In the genomic region with DNA sequence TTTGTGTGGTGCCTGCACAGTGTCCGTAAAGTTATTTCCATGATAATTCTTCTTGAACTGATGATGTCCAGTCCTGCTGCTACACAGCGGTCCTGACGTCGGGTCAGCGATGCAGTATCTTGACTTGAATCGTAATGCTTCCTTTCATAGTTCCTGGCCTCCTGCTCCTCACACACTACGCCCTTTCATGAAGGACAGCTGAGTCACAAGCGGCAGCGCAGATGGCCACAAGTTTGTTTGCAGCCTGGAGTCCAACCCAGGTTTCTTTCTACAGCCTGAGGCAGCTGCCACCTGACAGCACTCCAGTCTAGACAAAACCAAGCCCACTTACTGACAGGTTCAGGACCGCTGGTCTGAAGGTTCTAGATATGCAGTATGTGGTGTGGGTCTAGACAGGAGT, we compare ENCODE assay signal across 21 mouse cellular contexts. TPM values are rescaled to one million over a fixed set of nuclear protein-coding genes. Genes with fewer than 3 reads are reported as not detected.
DNase-seq lines count a peak whose midpoint lies in the region; ATAC-seq lines count a peak whose summit lies in the region.
"Had no signal": no experiment of that assay in that cellular context is flagged by ENCODE, and none has a peak within 500 bp of the region (broad histone marks: within the 10 kb centered on the region; RNA-seq: fewer than 3 reads in every experiment).

No protein-coding gene starts in this region.

- peak; percentile 65 for ATAC-seq in frontal cortex, adult (ENCODE audit: low TSS enrichment)
- no peak for ATAC-seq in heart, embryonic 14.5 days (ENCODE audit: insufficient number of reproducible peaks, insufficient read depth, low FRiP score, low read depth)
- no peak for ATAC-seq in heart, embryonic 11.5 days (replicated peaks; ENCODE audit: insufficient number of reproducible peaks, low FRiP score, low TSS enrichment)
- ATAC-seq: CD4-positive, CD25-positive, alpha-beta regulatory T cell, adult 4 months; forebrain, embryonic 13.5 days; forebrain, postnatal 0 days; hindbrain, embryonic 16.5 days had no signal

- H3K27ac ChIP-seq in heart, embryonic 14.5 days (replicated peaks in 1 of 2; ENCODE audit: control insufficient read depth in 1 of 2, insufficient read depth in 1 of 2, low read depth in 2 of 2, low read length in 2 of 2) = no peak overlapping the region
- H3K27ac ChIP-seq in heart, embryonic 11.5 days (ENCODE audit: low read depth, low read length) = no peak overlapping the region
- H3K27ac ChIP-seq: embryonic facial prominence, embryonic 13.5 days; forebrain, embryonic 13.5 days; heart, embryonic 15.5 days had no signal

- H3K9ac ChIP-seq in heart, embryonic 14.5 days (ENCODE audit: low read length) = no peak overlapping the region
- H3K9ac ChIP-seq in heart, embryonic 11.5 days (ENCODE audit: low read depth, low read length) = no peak overlapping the region
- H3K9ac ChIP-seq: embryonic facial prominence, embryonic 13.5 days; forebrain, embryonic 13.5 days; forebrain, postnatal 0 days; heart, embryonic 15.5 days had no signal

- H3K4me3 ChIP-seq in heart, embryonic 14.5 days (ENCODE audit: control insufficient read depth in 1 of 2, insufficient read depth in 1 of 2, low read depth in 1 of 2, low read length in 2 of 2) = no peak overlapping the region
- no peak overlapping the region for H3K4me3 ChIP-seq in heart, embryonic 11.5 days (ENCODE audit: low read depth, low read length)
- H3K4me3 ChIP-seq: embryonic facial prominence, embryonic 13.5 days; forebrain, embryonic 13.5 days; heart, embryonic 15.5 days had no signal

- 49% methylated on average over 10 of the region's 10 CpGs for WGBS in heart, embryonic 14.5 days
- WGBS in heart, embryonic 11.5 days (ENCODE audit: insufficient replicate concordance) = 60% methylated on average over 10 of the region's 10 CpGs

- no peaks in the 10 kb centered on the region; the same call in 1 of the 2 replicates for H3K9me3 ChIP-seq in heart, embryonic 14.5 days (ENCODE audit: control insufficient read depth, low read length)
- no peaks in the 10 kb centered on the region for H3K9me3 ChIP-seq in heart, embryonic 11.5 days (replicated peaks; ENCODE audit: control insufficient read depth, low read length)
- H3K9me3 ChIP-seq: embryonic facial prominence, embryonic 13.5 days; forebrain, embryonic 13.5 days; G1E; heart, embryonic 15.5 days had no signal

- H3K36me3 ChIP-seq in heart, embryonic 14.5 days (ENCODE audit: control insufficient read depth, insufficient read depth, low read length) = no peaks in the 10 kb centered on the region
- H3K36me3 ChIP-seq in heart, embryonic 11.5 days (ENCODE audit: control insufficient read depth, insufficient read depth, low read length) = no peaks in the 10 kb centered on the region
- H3K36me3 ChIP-seq: embryonic facial prominence, embryonic 13.5 days; G1E; heart, embryonic 15.5 days had no signal

- H3K4me2 ChIP-seq in heart, embryonic 14.5 days (ENCODE audit: low read length) = peak overlapping the region; percentile 14; the same call in 1 of the 2 replicates
- no peak overlapping the region for H3K4me2 ChIP-seq in heart, embryonic 11.5 days
- H3K4me2 ChIP-seq: embryonic facial prominence, embryonic 13.5 days; forebrain, embryonic 13.5 days; heart, embryonic 15.5 days had no signal

- H3K4me1 ChIP-seq in heart, embryonic 14.5 days (ENCODE audit: control insufficient read depth in 2 of 2, insufficient read depth in 2 of 2, low read length in 2 of 2) = peaks cover 7% of the 10 kb centered on the region in 2 experiments
- no peaks in the 10 kb centered on the region; the same call in 1 of the 2 replicates for H3K4me1 ChIP-seq in heart, embryonic 11.5 days (ENCODE audit: control insufficient read depth, insufficient read depth, low read length)
- H3K4me1 ChIP-seq: embryonic facial prominence, embryonic 13.5 days had no signal

- DNase-seq in frontal cortex, postnatal 14 days (ENCODE audit: low spot score in 2 of 2) = no peak
- peak; percentile 33 to 44 for DNase-seq in right cerebral cortex, postnatal 10 days (ENCODE audit: low spot score in 2 of 2)
- no peak for DNase-seq in right cerebral cortex, postnatal 4 days
- DNase-seq in urinary bladder, postnatal 10 days (ENCODE audit: low spot score) = no peak
- DNase-seq: adrenal gland, postnatal 14 days; B cell, adult 2 months; cerebellum, adult 18-20 months; cerebellum, adult 9-11 months; cerebellum, postnatal 36 days; forebrain, postnatal 0 days; gastrocnemius, postnatal 36 days; heart, adult 18-20 months had no signal

- no peaks in the 10 kb centered on the region for H3K27me3 ChIP-seq in heart, embryonic 14.5 days (ENCODE audit: control insufficient read depth, insufficient read depth, low read length)
- no peaks in the 10 kb centered on the region for H3K27me3 ChIP-seq in heart, embryonic 11.5 days (ENCODE audit: control insufficient read depth, insufficient read depth, low read length)
- H3K27me3 ChIP-seq: forebrain, embryonic 13.5 days; heart, embryonic 15.5 days had no signal

RNA-seq across cellular contexts. Expression of gene Colgalt2, which starts 40.2 kb away (rescaled TPM):
- 2.8 and 2.9 TPM in 2 replicates for polyA plus RNA-seq in heart, embryonic 14.5 days (2014; fragmentation: Nextera tagmentation; extraction: Ambion mirVana)
- 3.5 and 4.5 TPM in 2 replicates for polyA plus RNA-seq in heart, embryonic 11.5 days (2014; fragmentation: Nextera tagmentation; extraction: Ambion mirVana)
- polyA plus RNA-seq: CD4-positive, CD25-positive, alpha-beta regulatory T cell, adult 4 months; G1E had no signal

RNA-seq across cellular contexts. Expression of gene Tsen15, which starts 53.4 kb away (rescaled TPM):
- 52.0 and 58.1 TPM in 2 replicates for polyA plus RNA-seq in heart, embryonic 14.5 days (2014; fragmentation: Nextera tagmentation; extraction: Ambion mirVana)
- 68.3 and 74.5 TPM in 2 replicates for polyA plus RNA-seq in heart, embryonic 11.5 days (2014; fragmentation: Nextera tagmentation; extraction: Ambion mirVana)

Comparison
In these comparisons a context has a peak if more than half of its experiments do, and no peak if none do; other contexts are left out.
1. DNase-seq: peak in right cerebral cortex, postnatal 10 days (2 of 2); none in frontal cortex, postnatal 14 days (0 of 2), right cerebral cortex, postnatal 4 days (single experiment) and urinary bladder, postnatal 10 days (single experiment).